Mouse (Mus musculus) limb, embryonic 14.5 days (tissue): Measurements from ENCODE around the gene Gpr4. TPM values are rescaled to one million over a fixed set of nuclear protein-coding genes. Genes with fewer than 3 reads are reported as not detected.

Experiments used
- ATAC-seq: fragments of 200-750 bp; cut with Nextera tagmentation; 2 replicates; pipeline ENCODE4 v1.8.0; 2017; ENCODE audit warnings: low read depth, moderate number of reproducible peaks, moderate TSS enrichment; ENCODE audit not compliant: low FRiP score
- DNase-seq: peaks from one replicate; pipeline ENCODE4 v3.0.0-alpha.2; 2015; ENCODE audit warnings: low spot score
- H3K27ac ChIP-seq: fragments of 300-500 bp; sonication (generic); replicated peaks from 2 replicates; pipeline ENCODE4 v1.5.1; 2014; ENCODE audit warnings: low read depth, mild to moderate bottlenecking, low read length, moderate library complexity, mixed read lengths
- H3K27me3 ChIP-seq: fragments of 300-500 bp; sonication (generic); 2 replicates; pipeline ENCODE4 v1.6.1; 2014; ENCODE audit warnings: low read length, mixed read lengths; ENCODE audit not compliant: control insufficient read depth, insufficient read depth
- H3K36me3 ChIP-seq: fragments of 300-500 bp; sonication (generic); 2 replicates; pipeline ENCODE4 v1.6.1; 2014; ENCODE audit warnings: mild to moderate bottlenecking, low read length, moderate library complexity, mixed read lengths; ENCODE audit not compliant: control insufficient read depth, insufficient read depth
- H3K4me1 ChIP-seq: fragments of 300-500 bp; sonication (generic); 2 replicates; pipeline ENCODE4 v1.6.1; 2014; ENCODE audit warnings: antibody characterized with exemption, low read length, mixed read lengths; ENCODE audit not compliant: control insufficient read depth, insufficient read depth
- H3K4me2 ChIP-seq: fragments of 300-500 bp; sonication (generic); replicated peaks from 2 replicates; pipeline ENCODE4 v1.6.1; 2014; ENCODE audit warnings: low read depth, mild to moderate bottlenecking, low read length, moderate library complexity; ENCODE audit not compliant: severe bottlenecking
- H3K4me3 ChIP-seq: fragments of 300-500 bp; sonication (generic); replicated peaks from 2 replicates; pipeline ENCODE4 v1.5.1; 2014; ENCODE audit warnings: low read length
- H3K9ac ChIP-seq: fragments of 300-500 bp; sonication (generic); 2 replicates; pipeline ENCODE4 v1.6.1; 2014; ENCODE audit warnings: mild to moderate bottlenecking, low read depth, low read length, moderate library complexity; ENCODE audit not compliant: severe bottlenecking
- H3K9me3 ChIP-seq: fragments of 300-500 bp; sonication (generic); 2 replicates; pipeline ENCODE4 v1.6.1; 2016; ENCODE audit warnings: low read length; ENCODE audit not compliant: control insufficient read depth
- POLR2A ChIP-seq: fragments of 200-500 bp; IDR thresholded peaks from 2 replicates; pipeline ENCODE4 v1.8.0; 2012; ENCODE audit warnings: inconsistent platforms, mild to moderate bottlenecking, moderate library complexity, borderline replicate concordance; ENCODE audit not compliant: insufficient read depth, insufficient read length; ENCODE audit errors: extremely low read depth
- WGBS: fragments of 180-500 bp; shearing (Covaris S2); extraction: QIAGEN DNeasy Blood & Tissue Kit; methylation state at CpG from one replicate; pipeline ENCODE4 v1.1.7; 2014; 5-methylcytosine and 5-hydroxymethylcytosine counted together
- polyA plus RNA-seq, 2 experiments: library from polyadenylated mRNA; depleted of rRNA in 1 of 2; stranded (reverse) in 1 of 2; unstranded in 1 of 2; fragments of >200 nt; fragmentation: Nextera tagmentation in 1 of 2; extraction: Ambion mirVana in 1 of 2; gene quantifications; 2 replicates each; pipeline versions ENCODE4 v1.2.1 to v1.2.3; 2012 to 2014

The Gpr4 gene
- polyA plus RNA-seq, 2 experiments, result 4.0 to 9.2 TPM

DNA sequence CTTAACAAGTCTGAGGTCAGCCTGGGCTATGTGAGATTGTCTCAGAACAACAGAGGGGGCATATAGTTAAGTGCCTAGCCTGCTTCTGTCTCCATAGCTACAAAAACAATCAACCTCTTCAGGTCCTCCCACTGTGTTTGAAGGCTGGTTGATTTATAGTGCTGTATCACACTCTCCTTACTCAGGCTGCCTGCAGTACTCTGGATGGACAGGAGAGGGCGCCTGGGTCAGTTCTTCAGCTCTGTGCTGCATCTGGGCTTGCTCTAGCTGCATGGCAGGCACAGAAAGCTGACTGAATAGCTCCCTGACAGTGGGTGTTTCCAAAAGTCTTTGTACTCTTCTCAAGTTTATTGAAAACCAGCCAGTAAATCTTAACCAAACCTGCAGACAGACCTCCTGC lies 27.1 kb downstream of the Gpr4 start:
- Histone ChIP-seq H3K4me1 (no peaks in the 10 kb centered on the region), H3K4me2 (no peak overlapping the region), H3K9me3 (no peaks in the 10 kb centered on the region), H3K27ac (no peak overlapping the region), H3K27me3 (no peaks in the 10 kb centered on the region), H3K9ac (no peak overlapping the region), H3K4me3 (no peak overlapping the region), H3K36me3 (no peaks in the 10 kb centered on the region)
- no peak for TF ChIP-seq POLR2A
- ATAC-seq (peak; percentile 86), DNase-seq (peak; percentile 88)
- 0% methylated on average over 1 of the region's 1 CpGs for WGBS

DNA sequence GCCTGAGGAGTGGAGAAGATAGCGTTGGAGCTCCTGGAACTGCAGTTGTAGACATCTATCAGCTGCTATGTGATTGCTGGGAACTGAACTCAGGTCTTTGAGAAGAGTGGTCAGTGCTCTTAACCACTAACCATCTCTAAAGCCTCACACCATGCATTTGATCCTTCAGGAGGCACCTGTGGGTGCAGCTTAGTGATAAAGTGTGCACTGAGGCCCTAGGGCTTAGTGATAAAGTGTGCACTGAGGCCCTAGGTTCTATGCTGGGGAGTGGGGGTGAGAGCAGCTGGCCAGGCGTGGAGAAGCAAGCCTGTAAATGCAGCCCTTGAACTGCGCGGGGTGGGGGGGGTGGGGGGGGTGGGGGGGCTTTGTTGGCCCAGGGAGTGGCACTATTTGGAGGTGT lies 27.6 kb downstream of the Gpr4 start:
- Histone ChIP-seq H3K27me3 (no peaks in the 10 kb centered on the region), H3K27ac (no peak overlapping the region), H3K4me2 (no peak overlapping the region), H3K4me3 (no peak overlapping the region), H3K4me1 (no peaks in the 10 kb centered on the region), H3K9me3 (no peaks in the 10 kb centered on the region), H3K9ac (no peak overlapping the region), H3K36me3 (peaks cover 4% of the 10 kb centered on the region; the same call in 1 of the 2 replicates)
- ATAC-seq (no peak), DNase-seq (no peak)
- no peak for TF ChIP-seq POLR2A
- 78% methylated on average over 1 of the region's 4 CpGs for WGBS

DNA sequence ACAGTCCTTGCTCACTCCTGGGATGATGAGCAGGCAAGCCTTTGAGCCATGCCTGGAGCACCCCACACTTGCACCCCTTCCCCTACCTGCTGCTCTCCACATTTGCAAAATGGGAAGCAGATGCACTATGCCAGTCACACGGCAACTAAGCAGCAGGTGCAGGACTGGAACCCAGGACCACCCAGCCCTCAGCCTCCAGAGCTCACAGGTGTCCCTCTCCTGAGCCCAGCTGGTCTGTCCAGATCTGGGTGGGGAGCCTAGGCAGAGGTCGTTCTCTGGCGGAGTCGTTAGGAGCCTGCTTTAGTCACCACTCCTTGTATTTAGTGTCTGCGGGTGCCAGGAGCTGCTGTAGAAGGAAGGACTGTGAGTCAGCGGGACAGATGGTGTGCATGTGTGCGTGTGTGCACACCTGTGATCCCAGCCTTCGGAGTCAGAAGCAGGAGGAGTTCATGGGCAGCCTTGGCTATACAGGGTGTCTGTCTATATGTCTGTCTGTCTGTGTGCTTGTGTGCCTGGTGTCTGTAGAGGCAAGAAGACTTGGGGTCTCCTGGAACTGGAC lies 28.6 kb downstream of the Gpr4 start:
- no peaks in the 10 kb centered on the region for H3K9me3 ChIP-seq
- no peak overlapping the region for H3K4me3 ChIP-seq
- no peaks in the 10 kb centered on the region for H3K4me1 ChIP-seq
- no peaks in the 10 kb centered on the region for H3K27me3 ChIP-seq
- no peak for TF ChIP-seq POLR2A
- H3K27ac ChIP-seq, result no peak overlapping the region
- DNase-seq, result no peak
- H3K4me2 ChIP-seq, result no peak overlapping the region
- no peak overlapping the region for H3K9ac ChIP-seq
- no peak for ATAC-seq
- WGBS, result 73% methylated on average over 8 of the region's 8 CpGs
- H3K36me3 ChIP-seq, result peaks cover 13% of the 10 kb centered on the region; the same call in 1 of the 2 replicates

DNA sequence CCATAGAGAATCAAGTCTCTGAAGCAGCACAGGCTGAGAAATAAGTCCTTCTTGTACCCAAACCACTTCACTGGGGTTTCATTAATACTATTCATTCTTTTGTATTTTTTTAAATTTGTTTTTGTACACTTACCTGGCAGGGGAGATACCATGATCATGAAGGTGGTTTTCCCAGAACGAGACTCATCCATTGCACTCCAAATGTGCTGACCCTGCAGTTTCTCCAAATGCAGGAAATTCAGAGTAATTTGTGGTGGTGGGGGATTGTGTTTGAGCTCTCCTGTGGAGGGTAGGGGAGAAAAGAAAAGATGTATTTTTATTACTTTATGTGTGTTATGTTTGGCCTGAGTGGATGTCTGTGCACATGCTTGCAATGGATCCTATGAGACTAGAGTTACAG lies 29.7 kb downstream of the Gpr4 start:
- WGBS, result 82% methylated on average over 1 of the region's 1 CpGs
- ATAC-seq, result no peak

DNA sequence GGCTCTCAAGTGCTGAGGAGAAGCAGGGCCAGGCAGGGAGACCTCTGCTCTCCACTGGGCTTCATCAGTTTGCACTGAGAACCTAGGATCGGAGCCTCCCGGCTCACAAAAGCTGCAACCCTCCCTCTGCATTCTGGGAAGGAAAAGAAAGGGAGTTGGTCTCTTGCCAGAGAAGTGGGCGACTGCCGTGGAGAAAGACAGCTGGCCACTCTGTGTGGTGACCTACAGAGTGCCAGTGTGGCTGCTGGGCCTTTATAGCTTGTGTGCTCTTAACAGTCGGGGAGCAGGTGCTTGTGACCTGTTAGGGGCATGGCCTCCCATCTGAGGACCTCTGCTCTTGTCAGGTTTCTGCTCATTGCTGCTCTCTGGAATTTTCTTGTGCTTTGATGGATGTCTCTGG lies 31.5 kb downstream of the Gpr4 start:
- 83% methylated on average over 5 of the region's 5 CpGs for WGBS
- no peak overlapping the region for H3K9ac ChIP-seq
- H3K36me3 ChIP-seq, result peaks cover 23% of the 10 kb centered on the region
- no peak overlapping the region for H3K4me3 ChIP-seq
- no peaks in the 10 kb centered on the region for H3K9me3 ChIP-seq
- no peak for TF ChIP-seq POLR2A
- no peaks in the 10 kb centered on the region for H3K27me3 ChIP-seq
- no peak for ATAC-seq
- no peak for DNase-seq
- no peak overlapping the region for H3K4me2 ChIP-seq
- no peak overlapping the region for H3K27ac ChIP-seq
- no peaks in the 10 kb centered on the region for H3K4me1 ChIP-seq

More for the DNA sequence above, 29.7 kb downstream of the Gpr4 start:
- Histone ChIP-seq H3K36me3 (peaks cover 20% of the 10 kb centered on the region), H3K27ac (no peak overlapping the region), H3K4me3 (no peak overlapping the region), H3K9ac (no peak overlapping the region), H3K9me3 (no peaks in the 10 kb centered on the region), H3K27me3 (no peaks in the 10 kb centered on the region), H3K4me2 (no peak overlapping the region), H3K4me1 (no peaks in the 10 kb centered on the region)
- no peak for TF ChIP-seq POLR2A
- DNase-seq, result no peak

DNA sequence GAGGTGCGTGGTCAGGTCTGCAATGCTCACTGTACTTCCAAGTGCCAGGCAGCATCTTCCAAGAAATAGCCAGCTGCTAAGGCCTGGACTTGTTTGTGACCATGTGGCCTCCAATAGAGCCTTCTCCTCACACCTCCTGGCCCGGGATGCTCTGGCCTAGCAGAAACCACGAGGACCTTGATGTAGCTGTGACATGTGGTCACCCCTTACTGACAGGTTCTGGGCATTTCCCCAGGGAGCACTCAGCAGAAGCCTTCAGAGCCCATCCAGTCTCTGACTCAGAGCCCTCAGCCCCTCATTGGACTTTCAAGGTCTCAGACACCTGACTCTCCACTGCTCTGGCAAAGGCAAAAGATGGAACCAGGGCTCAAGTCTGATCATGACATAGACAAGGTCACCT lies 32.7 kb downstream of the Gpr4 start:
- H3K4me3 ChIP-seq, result no peak overlapping the region
- ATAC-seq, result no peak
- peaks cover 23% of the 10 kb centered on the region for H3K36me3 ChIP-seq
- no peaks in the 10 kb centered on the region for H3K9me3 ChIP-seq
- no peak for TF ChIP-seq POLR2A
- WGBS, result 94% methylated on average over 3 of the region's 3 CpGs
- no peak overlapping the region for H3K9ac ChIP-seq
- no peaks in the 10 kb centered on the region for H3K27me3 ChIP-seq
- no peak for DNase-seq
- H3K27ac ChIP-seq, result no peak overlapping the region
- no peaks in the 10 kb centered on the region for H3K4me1 ChIP-seq
- H3K4me2 ChIP-seq, result no peak overlapping the region
